Mouse (Mus musculus) spleen, embryonic (tissue): ENCODE data around the gene Nup107.
"Not testable (repeated sequence)": the region's sequence is repeated elsewhere in the genome, so short reads cannot be mapped to it uniquely, and the experiment has no call there.

ENCODE experiments used
- CTCF ChIA-PET: fragments of 350-600 bp; sonication (Branson Sonifier 250); formaldehyde crosslinking; loops from one replicate; lab custom pipeline; 2022; lab: Charles Lee

Gene Nup107

DNA sequence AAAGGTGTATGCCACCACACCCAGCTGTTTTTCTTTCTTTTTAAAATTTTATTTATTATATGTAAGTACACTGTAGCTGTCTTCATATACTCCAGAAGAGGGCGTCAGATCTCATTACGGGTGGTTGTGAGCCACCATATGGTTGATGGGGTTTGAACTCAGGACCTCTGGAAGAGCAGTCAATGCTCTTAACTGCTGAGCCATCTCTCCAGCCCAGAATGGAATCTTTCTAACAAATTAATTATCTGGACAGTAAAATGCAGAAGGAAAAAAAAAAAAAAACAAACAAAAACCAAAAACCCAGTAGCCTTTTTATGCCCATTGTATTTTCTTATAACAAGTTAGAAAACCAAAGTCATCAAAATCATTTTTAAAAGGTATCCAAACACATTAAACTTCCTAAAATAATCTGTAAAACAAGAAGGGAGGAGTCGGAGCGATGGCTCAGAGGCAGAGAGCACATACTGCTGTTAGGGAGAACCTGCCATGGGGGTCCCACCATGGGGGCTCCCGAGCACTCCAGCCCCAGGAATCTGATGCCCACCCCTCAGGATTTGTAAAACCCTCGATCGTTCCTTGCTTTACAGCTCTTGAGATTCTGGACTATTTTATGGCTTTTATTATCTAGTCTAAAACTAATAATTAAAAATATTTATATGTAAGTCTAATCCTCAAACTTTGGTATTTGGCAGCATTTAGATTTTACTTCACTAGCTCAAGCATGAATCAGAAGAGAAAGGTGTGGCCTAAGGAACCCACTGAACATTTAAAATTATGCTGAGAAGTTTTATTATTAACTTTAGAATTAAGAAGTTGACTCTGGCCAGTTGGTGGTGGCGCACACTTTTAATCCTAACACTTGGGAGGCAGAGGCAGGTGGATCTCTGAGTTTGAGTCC lies 38.5 kb downstream of the Nup107 start:
- CTCF ChIA-PET = no interaction called here

DNA sequence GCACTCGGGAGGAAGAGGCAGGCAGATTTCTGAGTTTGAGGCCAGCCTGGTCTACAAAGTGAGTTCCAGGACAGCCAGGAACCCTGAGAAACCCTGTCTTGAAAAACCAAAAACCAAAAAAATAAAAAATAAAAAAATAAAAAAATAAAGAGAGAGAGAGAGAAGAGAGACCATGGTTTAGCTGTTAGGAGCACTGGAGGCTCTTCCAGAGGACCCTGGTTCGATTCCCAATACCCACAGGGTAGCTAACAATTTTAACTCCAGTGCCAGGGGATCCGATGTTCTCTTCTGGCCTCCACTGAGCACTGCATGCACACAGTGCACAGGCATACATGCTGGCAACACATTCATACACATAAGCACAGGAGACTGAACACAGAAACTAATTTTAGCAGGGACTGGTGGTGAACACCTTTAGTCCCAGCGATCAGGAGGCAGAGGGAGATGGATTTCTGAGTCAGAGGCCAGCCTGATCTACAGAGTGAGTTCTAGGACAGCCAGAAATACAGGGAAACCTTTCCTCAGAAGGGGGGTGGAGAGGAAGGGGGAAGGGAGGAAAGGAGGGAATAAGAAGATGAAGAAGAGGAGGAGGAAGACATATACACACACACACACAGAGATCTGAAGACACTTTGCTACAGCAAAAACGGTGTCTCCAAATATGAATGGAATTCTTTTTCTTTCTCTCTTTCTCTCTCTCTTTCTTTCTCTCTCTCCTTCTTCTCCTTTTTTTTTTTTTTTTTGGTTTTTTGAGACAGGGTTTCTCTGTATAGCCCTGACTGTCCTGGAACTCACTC lies 39.5 kb downstream of the Nup107 start:
- CTCF ChIA-PET = no interaction called here

DNA sequence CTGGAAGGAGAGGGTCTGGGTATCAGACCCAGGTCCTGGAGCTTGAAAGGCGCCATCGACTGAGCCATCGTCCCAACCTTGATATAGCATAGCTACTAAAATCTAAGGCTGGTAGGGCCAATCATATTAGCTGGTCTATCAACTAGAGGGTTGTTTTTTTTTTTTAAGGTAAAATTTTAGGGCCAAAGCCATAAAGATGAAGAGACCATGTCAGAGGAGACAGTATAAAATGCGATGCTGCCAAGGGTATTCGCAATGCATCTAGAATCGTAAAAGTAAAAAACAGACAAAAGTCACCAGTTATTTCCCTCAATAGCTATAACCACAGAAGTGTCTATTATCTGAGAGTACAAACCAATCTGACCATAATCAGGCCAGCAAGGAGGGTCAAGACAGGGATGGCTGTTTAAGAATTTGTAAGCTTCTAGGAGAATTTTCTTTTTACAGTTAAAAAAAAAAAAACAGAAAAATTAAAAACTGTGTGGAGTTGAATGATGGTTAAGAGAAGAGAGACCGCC lies 40.1 kb downstream of the Nup107 start:
- CTCF ChIA-PET = interaction anchor here (0.7 kb wide), 2 partner anchors 73 to 79 kb away, joined by 3 to 4 read pairs; no protein-coding TSS in a partner anchor

DNA sequence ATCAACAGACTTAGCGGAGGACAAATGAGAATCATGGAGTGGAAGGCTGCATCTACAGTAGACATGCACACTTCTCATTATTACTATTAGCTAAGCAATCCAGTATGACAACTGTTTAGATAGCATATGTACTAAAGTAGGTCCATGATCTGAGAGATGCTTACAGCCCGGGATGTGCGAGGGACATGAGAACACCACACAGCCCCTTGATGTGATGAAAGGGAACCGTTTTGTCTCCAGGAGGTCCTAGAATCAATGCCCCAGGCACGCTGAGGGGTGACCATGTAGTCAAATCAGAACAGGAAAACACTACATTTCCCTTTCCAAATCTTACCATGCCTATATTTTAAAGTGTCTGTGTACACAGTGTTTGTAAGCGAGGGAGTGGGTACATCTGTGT lies 40.8 kb downstream of the Nup107 start:
- CTCF ChIA-PET = interaction anchor here (0.7 kb wide), 1 partner anchor 80 kb away, joined by 4 read pairs; no protein-coding TSS in a partner anchor

DNA sequence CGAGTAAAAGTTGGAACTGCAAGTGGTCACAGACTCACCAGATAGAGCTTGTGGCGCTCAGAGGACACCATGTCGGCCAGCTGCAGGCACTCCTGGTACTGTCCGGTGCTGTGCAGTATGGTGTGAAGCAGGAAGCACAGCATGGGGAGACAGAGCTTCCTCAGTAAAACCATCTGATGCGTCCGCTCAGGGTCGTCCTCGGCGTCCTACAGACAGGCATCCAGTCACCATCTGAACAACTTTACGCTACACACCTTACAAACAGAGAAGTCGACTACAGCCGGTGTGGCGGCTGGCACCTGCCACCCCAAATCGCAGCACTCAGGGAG lies 41.3 kb downstream of the Nup107 start:
- CTCF ChIA-PET = no interaction called here

DNA sequence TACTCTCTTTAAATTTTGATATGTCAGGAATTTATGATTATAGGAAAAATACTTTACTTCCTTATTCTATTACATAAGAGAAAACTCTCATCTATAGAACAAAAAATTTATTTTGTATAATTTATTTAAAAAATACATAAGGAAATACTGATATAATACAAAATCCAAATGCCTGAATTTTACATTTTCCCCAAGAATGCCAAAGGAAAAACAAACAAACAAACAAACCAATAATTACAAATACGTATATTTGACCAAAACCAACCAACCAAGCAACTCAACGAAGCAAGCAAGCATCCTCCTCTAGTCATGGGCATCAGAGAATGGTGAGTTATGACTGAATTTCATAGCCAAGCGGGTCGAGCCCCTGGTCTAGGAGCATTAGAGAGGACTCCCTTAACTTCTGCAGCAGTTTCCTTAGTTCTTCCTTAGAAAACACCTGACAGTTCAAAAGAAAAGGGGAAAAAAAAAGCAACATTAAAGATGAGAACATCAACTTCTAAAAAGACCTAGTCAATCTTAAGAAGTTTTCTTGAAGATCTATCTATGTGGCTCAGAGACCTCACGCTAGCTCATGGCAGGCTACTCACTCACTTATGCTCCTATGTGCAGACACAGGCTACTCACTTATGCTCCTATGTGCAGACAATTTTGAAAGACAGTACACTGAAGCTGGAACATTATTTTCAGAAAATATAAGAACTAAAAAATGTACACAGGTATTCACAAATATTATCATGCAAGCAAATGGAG lies 41.8 kb downstream of the Nup107 start:
- CTCF ChIA-PET = no interaction called here

DNA sequence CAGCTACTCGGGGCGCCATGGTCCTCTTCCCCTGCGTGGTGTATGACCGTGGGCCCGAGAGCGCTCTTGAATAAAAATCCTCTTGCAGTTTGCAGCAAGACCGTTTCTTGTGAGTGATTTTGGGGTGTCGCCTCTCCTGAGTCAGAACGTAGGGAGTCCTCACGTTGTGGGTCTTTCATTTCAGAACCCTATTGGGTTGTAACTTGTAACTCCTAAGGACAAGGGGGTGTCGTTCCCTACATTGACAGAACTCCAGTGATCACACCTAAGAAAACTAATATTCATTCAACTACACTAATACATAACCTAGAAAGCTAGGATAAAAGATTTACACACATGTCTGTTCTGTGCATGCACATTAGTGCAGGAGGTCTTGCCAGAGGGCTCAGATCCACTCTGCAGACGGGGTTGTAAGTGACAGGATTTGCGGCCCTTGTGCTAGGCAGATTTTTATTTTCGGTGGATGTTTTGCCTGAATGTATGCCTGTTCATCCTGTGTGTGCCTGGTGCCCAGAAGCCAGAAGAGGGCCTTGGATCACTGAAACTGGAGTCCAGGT lies 42.6 kb downstream of the Nup107 start:
- CTCF ChIA-PET = interaction anchor here (0.7 kb wide), 1 partner anchor 9 kb away, joined by 3 read pairs; no protein-coding TSS in a partner anchor

DNA sequence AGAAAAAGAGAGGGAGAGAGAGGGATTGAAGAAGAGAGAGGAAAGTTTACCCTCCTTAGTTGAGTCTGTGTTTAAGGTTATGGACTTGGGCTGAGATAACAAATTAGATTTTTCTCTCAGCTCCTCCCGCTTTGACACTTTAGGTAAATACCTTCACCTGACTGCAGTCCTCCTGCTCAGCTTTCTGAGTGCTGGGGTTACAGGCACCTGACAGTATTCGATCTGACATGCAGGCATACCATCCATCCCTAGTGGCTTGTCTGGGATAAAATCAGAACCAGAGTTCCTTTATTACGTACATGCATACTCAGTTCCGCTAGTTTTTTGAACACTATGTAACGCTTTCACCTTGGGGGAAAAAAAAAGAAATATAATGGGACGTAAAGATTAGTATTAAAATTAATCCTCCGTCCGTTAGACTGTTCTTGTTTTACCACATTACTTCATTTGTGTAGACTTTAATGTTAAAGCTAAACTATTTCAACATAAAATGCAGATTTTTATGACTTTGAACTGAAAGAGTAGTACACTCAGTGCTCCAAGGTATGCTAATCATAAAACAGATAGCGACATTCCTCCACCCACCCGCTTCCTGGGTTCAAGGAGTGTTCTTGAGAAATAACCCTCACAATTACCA lies 43.3 kb downstream of the Nup107 start:
- CTCF ChIA-PET = interaction anchor here (0.7 kb wide), 1 partner anchor 10 kb away, joined by 3 read pairs; no protein-coding TSS in a partner anchor

DNA sequence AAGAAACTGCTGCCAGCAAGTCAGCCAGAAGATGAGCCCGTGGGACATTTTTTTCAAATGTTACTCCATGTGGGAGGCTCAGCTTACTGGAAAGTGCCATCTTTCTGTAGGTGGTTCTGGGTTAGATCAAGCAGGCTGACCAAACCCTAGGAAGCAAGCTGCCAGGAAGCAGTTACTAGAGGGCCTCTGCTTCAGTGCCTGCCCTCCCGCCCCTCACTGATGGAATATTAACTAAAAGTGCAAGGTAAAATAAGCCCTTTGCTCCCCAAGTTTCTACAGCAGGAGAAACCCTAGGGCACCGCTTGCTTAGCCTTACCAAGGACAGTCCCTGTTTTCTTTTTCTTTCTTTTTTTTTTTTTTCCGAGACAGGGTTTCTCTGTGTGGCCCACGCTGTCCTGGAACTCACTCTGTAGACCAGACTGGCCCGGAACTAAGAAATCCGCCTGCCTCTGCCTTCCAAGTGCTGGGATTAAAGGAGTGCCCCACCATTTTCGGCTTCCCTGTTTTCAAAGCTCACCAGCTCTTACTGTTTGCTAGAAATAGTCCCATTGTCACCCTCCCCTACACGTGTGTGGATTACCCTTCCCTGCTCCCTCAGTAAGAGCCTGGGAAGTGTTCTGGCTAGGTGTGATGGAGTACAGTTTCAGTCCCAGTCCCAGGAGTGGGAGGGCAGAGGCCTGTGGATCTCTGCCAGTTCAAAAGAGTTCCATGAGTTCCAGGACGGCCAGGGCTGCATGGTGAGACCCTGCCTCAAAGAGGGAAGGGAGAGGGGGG lies 44.0 kb downstream of the Nup107 start:
- CTCF ChIA-PET = no interaction called here

DNA sequence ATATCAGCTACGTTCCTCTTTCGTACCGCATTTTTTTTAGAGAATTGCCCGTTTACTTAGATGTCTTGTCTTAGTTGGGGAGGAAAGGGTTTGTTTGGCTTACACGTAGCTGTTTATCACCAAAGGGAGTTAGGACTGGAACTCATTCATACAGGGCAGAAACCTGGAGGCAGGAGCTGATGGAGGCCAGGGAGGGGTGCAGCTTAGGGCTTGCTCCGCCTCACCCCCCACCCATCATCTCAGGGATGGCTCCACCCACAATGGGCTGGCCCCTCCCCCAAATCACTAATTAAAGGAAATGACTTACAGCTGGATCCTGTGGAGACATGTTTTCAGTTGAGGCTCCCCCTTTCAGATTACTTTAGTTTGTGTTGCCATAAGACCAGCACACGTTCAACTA lies 44.8 kb downstream of the Nup107 start:
- CTCF ChIA-PET = no interaction called here

DNA sequence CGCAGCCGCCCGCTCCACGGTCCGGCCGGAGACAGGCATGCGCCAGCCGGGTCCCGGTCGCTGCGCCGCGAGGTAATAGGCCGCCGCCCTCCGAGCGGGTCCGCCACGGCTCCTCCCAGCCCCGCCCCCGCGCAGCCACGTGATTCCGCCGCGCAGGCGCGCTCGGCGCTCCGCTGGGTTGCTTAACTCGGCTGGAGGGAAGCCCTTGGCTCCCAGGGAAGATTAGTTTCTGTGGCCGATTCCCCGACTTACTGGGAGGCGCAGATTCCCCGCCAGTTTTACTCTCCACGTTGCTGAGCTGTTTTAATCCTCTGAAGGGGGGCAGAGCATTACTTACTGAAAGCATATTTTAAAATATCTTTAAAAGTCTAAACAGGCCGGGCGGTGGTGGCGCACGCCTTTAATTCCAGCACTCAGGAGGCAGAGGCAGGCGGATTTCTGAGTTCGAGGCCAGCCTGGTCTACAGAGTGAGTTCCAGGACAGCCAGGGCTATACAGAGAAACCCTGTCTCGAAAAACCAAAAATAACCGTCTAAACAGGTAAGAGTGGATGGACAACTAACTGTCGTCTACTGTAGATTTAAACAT lies 46.1 kb downstream of the Nup107 start, which contains the start of gene Slc35e3:
Gene Slc35e3, minus strand, starts transcription at position 69 of the 587 bp plus-strand sequence.
- CTCF ChIA-PET = interaction anchor here (0.7 kb wide), 1 partner anchor 1331 kb away, joined by 8 read pairs; no protein-coding TSS in a partner anchor

DNA sequence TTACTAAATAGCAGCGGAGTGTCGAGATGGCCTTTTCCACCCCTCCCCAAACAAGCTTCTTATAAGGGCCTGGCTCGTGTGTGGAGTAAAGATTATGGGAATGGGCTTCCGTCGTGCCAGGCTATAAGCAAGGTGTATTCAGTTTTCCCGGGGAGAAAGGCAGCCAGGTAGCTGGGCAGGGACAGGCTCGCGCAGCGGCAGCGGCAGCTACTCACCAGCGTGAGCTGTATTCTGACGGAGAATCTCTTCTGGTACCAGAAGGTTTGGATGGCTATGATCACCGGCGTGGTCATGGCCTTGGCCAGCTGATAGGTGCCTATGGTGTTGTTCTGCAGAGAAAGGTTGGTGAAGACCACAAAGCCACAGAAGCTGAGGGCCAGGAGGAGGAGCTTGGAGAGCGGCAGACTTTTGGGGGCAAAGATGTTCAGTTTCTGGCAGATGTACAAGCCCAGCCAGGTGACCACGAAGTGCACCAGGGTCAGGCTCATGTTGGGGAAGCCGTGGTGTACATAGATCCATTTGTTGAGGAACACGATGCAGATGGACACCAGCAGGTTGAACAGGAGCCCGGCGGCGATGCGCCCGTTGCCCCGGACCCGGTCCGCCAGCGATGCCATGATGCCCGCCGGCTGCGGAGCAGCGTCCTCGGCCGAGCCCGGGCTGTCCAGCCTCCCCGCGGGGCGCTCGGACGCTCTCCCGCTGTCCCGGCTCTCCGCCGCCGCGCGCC lies 46.8 kb downstream of the Nup107 start:
- CTCF ChIA-PET = not testable (repeated sequence)

DNA sequence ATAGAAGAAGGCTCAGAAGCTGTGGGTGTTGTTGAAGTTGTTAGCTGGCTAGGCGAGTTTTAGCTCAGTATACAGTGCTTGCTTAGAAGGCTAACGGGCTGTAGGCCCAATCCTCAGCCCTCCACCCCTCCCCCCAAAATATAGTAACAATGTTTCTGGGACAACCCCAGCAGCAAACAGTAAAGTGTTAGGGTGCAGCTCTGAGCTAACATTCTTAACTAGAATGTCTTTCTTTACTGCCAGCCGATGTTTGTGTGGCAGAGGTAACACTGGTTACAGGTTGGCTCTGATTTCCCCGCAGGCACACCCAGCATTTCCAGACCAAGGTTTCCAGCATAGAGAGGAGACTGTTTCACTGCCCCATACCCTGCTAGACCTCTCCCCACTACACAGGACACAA lies 48.6 kb downstream of the Nup107 start:
- CTCF ChIA-PET = interaction anchor here (0.7 kb wide), 1 partner anchor 86 kb away, joined by 4 read pairs; no protein-coding TSS in a partner anchor

DNA sequence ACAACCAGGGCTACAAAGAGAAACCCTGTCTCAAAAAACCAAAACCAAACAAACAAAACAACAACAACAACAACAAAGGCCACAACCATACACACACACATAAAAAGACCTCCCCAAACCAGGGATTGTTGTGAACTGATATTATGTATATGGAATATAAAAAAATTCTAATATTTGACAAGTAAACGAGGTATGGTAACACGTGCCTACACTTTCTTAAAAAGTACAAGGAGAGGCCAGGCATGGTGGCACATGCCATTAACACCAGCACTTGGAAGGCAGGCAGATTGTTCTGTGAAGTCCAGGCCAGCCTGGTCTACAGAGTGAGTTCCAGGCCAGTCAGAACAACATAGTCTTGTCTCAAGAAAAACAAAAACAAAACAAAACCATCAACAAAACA lies 49.3 kb downstream of the Nup107 start:
- CTCF ChIA-PET = no interaction called here

DNA sequence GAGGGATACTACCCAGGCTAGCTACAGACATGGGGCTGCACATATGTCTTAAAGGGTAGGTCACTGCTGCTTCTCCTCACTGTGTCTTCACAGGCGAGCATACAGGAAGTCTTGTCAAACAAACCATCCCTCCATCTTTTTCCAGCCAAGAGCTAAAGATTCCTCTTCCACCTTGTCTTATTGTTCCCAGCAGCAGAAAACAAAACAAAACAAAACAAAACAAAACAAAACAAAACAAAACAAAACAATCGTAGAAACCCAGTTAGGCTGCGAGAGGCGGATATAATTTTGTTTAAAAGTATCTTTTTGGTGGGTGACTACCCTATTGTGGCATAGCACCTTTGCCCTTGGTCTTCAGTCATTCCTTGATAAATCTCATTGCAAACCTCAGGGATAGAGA lies 49.9 kb downstream of the Nup107 start:
- CTCF ChIA-PET = interaction anchor here (0.6 kb wide), 1 partner anchor 708 kb away, joined by 3 read pairs; no protein-coding TSS in a partner anchor

DNA sequence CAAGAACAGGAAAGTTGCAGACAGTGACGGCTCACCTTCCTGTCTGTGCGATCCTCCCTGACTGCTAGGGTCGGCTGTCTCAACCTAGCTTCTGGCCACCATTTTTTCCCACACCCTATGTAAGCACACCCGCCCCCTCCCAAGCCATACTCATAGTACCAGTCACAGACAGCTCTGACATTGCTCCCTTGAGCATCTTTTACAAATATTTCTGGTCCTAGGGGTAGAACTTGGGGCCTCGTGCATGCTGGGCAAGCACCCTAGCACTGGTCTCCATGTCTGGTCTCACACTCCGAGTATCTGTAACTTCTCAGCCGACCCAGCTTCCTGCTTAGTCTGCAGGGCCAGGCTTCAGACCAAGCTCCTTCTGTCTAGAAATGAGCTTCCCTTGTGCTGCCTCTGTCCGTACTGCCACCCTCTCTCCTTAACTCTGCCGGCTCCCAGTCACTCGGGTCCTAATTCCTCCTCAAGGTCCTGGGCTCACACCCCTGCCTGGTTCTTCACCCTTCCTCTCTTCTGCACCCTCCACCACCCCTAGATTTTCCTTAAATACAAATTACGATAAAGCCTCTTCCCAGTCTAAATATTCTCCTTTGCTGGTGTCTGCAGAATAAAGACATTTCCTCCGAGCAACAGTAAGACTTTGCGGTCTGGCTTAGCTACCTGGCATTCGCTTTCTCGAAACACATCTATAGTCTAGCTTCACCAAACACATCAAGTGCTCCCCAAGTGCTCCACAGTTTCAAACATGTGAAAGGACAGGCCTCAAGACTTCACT lies 50.6 kb downstream of the Nup107 start:
- CTCF ChIA-PET = interaction anchor here (0.6 kb wide), 1 partner anchor 707 kb away, joined by 3 read pairs; no protein-coding TSS in a partner anchor

DNA sequence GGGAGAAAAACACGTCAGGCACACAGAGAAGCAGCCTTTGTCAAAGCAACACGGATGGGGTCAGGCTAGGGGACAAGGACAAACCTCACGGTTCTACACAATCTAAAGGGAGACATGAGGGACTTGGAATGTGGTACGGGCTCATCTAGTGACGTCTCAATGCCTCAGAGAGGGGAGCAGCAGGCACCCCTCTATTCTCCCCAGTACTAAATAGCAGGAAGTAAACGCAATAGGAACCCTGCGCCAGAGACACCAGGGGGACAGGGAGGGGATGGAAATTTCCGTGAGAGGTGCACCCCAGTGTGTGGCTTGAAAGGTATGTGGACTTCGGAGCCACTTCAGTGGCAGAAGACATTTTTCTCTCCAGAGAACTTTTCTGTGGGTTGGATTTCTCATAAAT lies 51.6 kb downstream of the Nup107 start:
- CTCF ChIA-PET = no interaction called here

DNA sequence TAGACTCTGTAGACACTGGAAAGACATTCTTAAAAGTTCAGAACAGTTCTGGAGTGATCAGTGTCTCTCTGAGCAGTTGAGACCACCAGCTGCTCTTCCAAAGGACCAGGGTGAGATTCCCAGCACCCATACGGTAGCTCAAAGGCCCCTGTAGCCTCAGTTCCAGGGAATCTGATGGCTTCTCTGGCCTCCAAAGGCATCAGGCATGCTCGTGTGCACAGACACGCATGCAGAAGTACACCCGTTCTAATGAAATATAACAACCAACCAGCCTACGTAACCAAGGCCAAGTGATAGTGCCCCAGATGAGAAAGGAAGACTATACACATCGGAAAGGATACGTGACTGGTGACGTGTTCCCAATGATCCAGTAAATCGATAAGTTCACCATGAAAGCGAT lies 52.3 kb downstream of the Nup107 start:
- CTCF ChIA-PET = no interaction called here
